Mouse (Mus musculus) frontal cortex, postnatal 14 days (tissue): ENCODE measurements around the gene Ptk7.
"Not testable (repeated sequence)": the region's sequence is repeated elsewhere in the genome, so short reads cannot be mapped to it uniquely, and the experiment has no call there.

Experiments
- DNase-seq, 2 experiments: peaks; one replicate each; pipeline ENCODE4 v3.0.0; 2022; ENCODE audit warnings: low spot score in 2 of 2

Gene Ptk7

GRCm38 (mm10) chr17:46557321-46557720 lies 72.0 kb downstream of the Ptk7 start:
- DNase-seq, result not testable (repeated sequence)

GRCm38 (mm10) chr17:46556584-46556945 lies 72.7 kb downstream of the Ptk7 start:
- DNase-seq, result no peak

GRCm38 (mm10) chr17:46555673-46556583 lies 73.4 kb downstream of the Ptk7 start, which contains the start of gene Srf:
Gene Srf (minus strand): TSS chr17:46556175.
- peak; percentile 97 to 98 for DNase-seq

GRCm38 (mm10) chr17:46554977-46555672 lies 74.2 kb downstream of the Ptk7 start:
- peak; percentile 36 to 46 for DNase-seq

GRCm38 (mm10) chr17:46554646-46554976 lies 74.7 kb downstream of the Ptk7 start:
- no peak for DNase-seq

- no peak for DNase-seq
These were observed 75.4 kb downstream of the Ptk7 start for GRCm38 (mm10) chr17:46553926-46554325.

- no peak for DNase-seq
These were observed 75.8 kb downstream of the Ptk7 start for GRCm38 (mm10) chr17:46553469-46553868.

- DNase-seq, result peak; percentile 82 to 87
These were observed 76.4 kb downstream of the Ptk7 start for GRCm38 (mm10) chr17:46552841-46553423.

- DNase-seq, result no peak
These were observed 77.2 kb downstream of the Ptk7 start for GRCm38 (mm10) chr17:46552151-46552550.

GRCm38 (mm10) chr17:46551369-46551768 lies 77.9 kb downstream of the Ptk7 start:
- DNase-seq, result no peak

- no peak for DNase-seq
These were observed 78.4 kb downstream of the Ptk7 start for GRCm38 (mm10) chr17:46550904-46551303.

GRCm38 (mm10) chr17:46549642-46550041 lies 79.7 kb downstream of the Ptk7 start:
- DNase-seq, result no peak

GRCm38 (mm10) chr17:46549193-46549592 lies 80.1 kb downstream of the Ptk7 start:
- DNase-seq, result no peak

GRCm38 (mm10) chr17:46548741-46549140 lies 80.6 kb downstream of the Ptk7 start:
- no peak for DNase-seq

GRCm38 (mm10) chr17:46547923-46548322 lies 81.4 kb downstream of the Ptk7 start:
- no peak for DNase-seq

GRCm38 (mm10) chr17:46546995-46547394 lies 82.3 kb downstream of the Ptk7 start:
- DNase-seq, result no peak

GRCm38 (mm10) chr17:46546591-46546990 lies 82.7 kb downstream of the Ptk7 start:
- no peak for DNase-seq

GRCm38 (mm10) chr17:46545813-46546564 lies 83.3 kb downstream of the Ptk7 start, which contains the start of gene Cul9:
Gene Cul9 (minus strand): TSS chr17:46546388.
- DNase-seq, result peak; percentile 81 to 85

GRCm38 (mm10) chr17:46543661-46544060 lies 85.6 kb downstream of the Ptk7 start:
- no peak for DNase-seq

GRCm38 (mm10) chr17:46525579-46526307 lies 103.6 kb downstream of the Ptk7 start:
- peak in 1 of 2 experiments; percentile 46 for DNase-seq

GRCm38 (mm10) chr17:46525065-46525464 lies 104.2 kb downstream of the Ptk7 start:
- no peak for DNase-seq
